Mouse (Mus musculus) ovary, postnatal 36 days (tissue): ENCODE results near the gene Lmo7.

Source experiments
- DNase-seq: peaks from one replicate; pipeline ENCODE4 v3.0.0; 2022; ENCODE audit warnings: low spot score, mixed read lengths

Gene Lmo7

DNA sequence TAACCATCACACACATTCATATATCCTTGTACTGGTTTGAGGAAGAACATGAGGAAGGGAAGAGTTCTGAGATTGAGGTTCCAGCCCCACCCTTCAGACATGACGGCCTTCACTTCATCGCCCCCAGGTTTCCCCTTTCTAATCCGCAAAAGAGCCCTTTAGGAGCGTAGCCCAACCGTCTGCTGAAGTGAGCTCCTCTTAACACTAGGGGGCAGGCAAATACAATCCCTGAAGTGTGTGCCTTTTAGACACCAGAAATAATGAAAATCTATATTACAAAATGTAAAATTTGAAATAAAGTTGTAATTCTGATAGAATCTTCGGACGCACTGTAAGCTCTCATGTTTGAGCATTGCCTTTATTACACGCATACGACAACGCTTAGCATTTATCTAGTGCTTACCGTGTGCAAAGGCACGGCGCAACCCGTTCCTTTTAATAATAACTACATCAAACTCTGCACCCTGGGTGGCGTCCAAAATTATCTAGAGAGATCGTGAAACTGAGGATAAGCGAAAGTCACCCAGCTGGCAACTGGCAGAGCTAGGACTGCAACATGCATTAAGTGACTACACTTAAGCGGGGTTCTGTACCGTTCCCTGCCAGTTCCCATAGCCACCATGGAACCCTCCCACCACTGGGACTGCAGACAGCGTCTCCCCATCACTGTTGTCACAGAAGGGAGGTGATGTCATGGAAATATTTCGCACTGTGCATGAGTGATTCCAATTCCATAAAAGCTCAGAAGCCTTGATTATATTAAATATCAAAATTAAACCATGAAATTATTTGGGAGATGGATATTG lies 217.2 kb downstream of the Lmo7 start:
- DNase-seq = no peak

- no peak for DNase-seq
Measured at GRCm38 (mm10) chr14:101949114-101949513, 219.4 kb downstream of the Lmo7 start.

DNA sequence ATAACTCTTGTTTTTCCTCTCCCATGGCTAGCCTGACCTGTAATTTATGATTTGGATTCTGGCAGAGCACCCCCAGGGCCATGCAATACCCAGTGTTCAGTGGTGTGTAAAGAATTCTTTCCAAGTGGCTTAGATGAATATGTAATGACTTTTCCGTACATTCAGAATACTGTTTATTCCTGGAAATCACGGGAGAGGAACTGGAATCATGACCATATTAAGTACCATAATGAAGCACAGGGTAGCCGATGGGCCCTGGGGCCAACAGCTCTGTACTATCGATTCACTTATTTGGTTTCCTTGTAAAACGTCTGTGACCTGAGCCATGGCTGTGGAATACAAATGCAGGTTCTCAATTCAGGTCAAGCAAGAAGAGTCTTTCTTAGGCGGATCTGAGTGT lies 221.3 kb downstream of the Lmo7 start:
- DNase-seq = no peak

DNA sequence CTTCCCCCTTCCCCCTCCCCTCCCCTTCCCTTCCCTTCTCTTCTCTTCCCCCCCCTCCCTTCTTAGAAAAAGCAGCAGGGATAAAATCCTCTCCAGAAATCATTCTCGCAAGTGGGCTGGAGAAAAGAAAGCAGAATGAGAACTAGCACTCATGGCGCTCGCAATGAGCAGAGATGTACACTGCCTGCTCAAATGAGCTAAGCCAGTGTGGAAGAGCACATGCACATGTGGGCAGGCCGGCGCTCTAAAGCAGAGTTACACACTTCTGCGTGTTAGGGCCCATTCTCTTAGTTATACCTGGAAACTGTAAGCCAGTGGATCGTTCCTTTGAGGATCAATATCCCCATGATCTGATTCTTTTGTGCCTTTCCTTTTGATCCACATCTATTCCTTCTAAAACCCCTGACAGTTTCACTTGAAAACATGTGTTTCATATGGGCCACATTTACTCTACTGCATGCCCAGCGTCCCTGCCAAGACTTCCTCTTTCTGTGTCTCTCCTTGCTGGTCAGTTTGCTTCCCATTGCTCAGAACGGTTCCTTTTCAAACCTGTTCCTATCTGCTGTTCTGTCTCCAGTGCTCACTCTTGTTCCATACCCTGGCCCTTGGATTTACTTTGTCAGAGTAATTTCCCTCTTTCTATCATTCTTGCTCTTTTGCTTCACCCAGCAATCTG lies 224.2 kb downstream of the Lmo7 start:
- DNase-seq = no peak

- no peak for DNase-seq
Measured at GRCm38 (mm10) chr14:101964381-101964780, 234.6 kb downstream of the Lmo7 start.

DNA sequence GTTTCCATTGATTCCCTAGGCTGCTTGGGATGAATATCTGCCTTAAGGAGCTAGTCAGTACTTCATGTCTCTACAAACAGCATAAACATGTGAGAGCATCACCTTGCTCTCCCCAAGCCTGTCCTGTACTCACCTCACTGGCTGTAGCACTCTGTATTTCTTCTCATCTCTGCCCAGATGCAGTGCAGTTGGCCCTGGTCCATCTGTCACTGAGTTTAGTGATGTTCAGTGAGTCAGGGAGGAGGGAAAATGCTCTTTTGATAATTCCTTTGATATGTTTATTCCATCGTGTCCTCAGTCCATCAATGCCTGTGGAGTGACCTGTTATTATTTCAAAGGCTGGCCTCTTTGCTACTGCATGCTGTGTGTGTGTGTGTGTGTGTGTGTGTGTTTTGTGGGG lies 235.2 kb downstream of the Lmo7 start:
- DNase-seq = no peak

GRCm38 (mm10) chr14:101972764-101973163 lies 243.0 kb downstream of the Lmo7 start:
- no peak for DNase-seq

DNA sequence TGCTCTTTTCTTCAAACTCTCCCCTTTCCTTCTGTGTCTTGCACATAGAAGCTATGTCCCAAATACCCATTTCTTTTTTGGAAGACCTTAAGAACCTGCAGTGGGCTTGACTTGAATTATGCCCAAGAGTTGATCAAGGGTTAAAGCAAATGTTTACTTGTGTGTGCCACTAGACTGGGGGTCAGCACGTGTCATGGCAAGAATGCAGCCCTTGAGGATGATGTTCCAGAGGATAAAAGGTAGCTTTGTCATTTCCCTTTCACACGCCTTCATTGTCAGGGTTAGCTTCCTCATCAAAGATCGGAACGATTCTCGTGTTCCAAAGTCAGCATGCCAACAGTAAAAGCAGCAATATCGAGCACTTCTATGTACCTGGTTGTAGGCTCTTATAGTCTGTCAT lies 243.4 kb downstream of the Lmo7 start:
- no peak for DNase-seq

DNA sequence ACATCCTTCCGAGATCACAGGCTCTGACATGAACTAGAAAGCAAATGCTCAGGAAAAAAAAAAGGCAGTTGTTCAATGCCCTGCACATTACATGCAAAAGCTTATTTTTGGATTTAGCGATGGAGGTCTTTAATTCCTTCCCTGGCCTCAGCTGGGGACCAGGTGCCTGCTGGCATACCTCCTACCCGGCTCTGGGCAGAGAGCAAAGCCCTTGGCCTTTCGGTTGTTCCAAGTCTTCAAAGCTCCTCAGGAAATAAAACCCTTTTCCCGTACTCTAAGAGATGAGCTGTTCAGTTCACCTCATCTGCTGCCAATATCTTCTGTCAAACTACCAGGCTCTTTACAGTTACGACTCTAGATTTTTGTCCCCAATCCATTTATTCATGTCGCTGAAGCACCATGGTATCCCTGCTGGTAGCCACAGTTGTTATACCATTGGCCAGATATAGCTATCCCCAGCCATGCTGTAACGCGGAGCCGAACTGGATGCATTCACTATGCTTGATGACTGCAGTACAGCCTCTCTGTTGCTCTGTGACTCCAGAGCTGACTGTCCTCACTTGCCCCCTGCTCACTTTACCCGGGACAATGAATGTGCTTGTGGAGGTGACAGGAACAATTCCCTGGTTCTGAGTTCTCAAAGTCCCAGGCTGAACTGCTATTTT lies 246.4 kb downstream of the Lmo7 start:
- DNase-seq = no peak
